Mouse (Mus musculus) megakaryocyte, embryonic 14.5 days (primary cell): ENCODE results near the gene Rab4b.

Source experiments
- FLI1 ChIP-seq: IDR thresholded peaks from 2 replicates; pipeline ENCODE4 v1.6.1; 2012; ENCODE audit warnings: low read length, inconsistent platforms, mixed read lengths
- GATA1 ChIP-seq: IDR thresholded peaks from 3 replicates; pipeline ENCODE4 v1.6.1; 2012; ENCODE audit warnings: mixed read lengths, low read length, inconsistent platforms, borderline replicate concordance

DNA sequence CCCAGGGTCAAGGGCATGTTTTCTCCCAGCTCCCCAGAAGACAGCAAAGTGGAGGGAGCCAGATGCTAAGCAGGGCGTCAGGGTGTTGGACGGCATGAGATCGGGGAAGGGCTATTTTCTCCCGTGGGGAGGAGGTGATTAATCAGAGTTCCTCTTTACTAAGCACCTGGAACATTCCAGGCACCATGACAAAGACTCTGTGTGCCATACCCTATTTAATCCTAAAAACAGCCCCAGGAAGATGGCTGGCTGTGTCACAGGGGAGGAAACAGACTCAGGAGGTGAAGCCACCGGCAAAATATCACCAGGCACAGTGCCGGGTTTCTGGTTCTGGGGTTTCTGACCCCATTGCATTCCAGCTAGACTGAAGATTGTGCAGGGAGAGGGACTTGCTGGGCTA lies 43.2 kb upstream of the Rab4b start:
- no peak for TF ChIP-seq GATA1
- TF ChIP-seq FLI1, result no peak
